Mouse (Mus musculus): Measurements from ENCODE around the gene Fus.

- peak; percentile 60 for TF ChIP-seq CTCF (IDR thresholded peaks at IDR 0.05)
- no peak for TF ChIP-seq EP300 (IDR thresholded peaks at IDR 0.05)
Observed at GRCm38 (mm10) chr7:127919290-127919689, 48.0 kb upstream of the Fus start.

Data from lung, postnatal 0 days (tissue).